Mouse (Mus musculus): ENCODE measurements around the gene Scamp1.

Scamp1 gene

DNA sequence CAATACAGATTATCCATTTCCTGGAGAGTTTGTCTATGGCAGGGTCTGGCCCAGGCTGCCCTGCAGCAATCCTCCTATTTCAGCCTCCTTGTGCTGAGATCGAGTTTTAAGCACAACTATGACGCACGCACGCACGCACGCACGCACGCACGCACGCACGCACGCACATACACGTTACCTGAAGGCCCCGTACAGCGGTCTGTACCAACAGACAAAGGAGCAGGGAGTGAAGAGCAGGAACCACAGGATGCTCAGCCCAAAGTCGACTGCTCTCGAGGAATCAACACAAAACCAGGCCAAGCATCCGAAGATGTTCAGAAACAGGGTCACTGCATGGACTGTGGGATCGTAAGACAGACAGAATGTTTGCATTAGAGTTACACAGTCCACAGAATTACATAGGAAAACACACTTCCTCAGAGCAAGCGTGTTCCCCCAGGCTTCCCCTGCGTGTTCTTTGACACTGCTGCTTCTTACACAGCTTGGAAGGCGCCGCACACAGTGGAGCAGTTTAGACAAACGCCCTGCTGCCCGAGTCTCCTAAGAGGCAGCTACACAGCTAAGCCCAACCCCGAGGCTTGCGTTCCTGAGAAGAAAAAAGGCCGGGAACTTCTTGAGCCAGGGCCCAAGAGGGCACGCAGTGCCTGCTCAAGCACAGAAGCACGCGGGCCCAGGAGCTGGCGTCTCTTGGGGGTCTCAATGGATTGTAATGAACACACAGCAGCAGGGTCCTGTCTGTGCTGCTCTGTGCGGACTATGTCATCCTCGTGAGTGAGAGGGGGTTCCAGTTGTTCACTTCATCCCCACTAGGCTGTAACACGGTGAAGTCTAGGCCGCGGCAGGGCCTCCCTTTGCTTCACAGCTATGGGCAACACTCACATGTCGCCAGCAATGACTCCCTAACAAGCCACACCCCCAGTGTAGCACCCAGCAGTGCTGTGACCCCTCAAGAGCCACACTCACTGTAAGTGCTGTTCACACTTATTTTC, 60.6 kb downstream of the Scamp1 start:
- no peak for DNase-seq (ENCODE audit: low read depth, low spot score)

DNA sequence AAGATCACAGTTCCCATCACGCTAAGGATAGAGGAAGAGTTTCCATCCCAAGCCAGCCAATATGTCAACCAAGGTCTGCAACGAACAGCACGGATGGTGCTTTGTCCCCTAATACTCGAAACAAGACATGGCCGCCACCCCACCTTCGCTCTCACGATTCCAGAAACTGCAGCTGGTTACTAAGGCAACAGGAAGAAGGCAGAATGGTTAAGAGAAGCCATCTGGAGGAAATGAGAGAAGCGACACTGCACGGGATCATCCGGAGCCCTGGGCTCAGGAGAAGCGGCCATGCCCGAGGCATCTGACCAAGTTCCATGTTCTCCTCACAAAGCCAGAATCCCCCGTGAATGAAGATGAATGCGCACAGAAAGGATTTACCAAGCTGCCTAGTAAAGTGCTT, 62.0 kb downstream of the Scamp1 start:
- no peak for DNase-seq (ENCODE audit: low read depth, low spot score)

DNA sequence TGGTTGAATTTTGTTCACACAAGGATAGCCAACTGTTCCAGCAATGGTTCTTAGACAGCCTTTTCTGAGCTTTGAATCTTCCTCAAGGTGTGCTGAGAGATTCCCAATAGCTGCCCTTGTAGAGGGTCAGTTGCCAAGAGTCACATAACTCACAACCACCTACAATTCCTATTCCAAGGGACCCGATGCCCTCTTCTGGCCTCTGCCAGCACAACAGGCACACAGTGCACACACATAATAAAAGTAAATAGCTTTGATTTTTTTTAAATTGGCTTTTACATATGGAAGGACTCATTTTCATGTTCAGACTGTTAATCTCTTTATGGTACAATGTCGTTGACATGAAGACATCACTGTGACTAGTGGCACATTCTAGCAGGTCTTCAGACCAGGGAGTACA, 72.9 kb downstream of the Scamp1 start:
- DNase-seq (ENCODE audit: low read depth, low spot score): no peak

DNA sequence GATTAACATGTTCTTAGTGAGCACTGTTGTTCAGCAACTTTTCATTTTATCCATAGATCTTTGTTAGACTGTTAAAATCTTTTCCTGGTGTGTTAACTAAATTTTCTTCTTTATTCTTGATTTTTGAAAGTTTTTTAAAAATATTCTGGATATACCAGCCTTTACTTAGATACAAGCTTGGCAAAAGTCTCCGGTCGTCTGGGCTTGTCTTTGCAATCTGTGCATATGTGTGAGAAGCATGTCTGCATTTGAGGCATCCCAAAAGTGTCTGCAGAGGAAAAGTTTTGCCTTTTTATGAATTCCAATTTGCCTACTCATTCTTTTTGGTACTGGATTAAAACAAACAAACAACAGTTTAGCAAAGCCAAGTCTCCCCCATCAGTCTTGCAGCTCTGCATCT, 73.5 kb downstream of the Scamp1 start:
- no peak for DNase-seq (ENCODE audit: low read depth, low spot score)

DNA sequence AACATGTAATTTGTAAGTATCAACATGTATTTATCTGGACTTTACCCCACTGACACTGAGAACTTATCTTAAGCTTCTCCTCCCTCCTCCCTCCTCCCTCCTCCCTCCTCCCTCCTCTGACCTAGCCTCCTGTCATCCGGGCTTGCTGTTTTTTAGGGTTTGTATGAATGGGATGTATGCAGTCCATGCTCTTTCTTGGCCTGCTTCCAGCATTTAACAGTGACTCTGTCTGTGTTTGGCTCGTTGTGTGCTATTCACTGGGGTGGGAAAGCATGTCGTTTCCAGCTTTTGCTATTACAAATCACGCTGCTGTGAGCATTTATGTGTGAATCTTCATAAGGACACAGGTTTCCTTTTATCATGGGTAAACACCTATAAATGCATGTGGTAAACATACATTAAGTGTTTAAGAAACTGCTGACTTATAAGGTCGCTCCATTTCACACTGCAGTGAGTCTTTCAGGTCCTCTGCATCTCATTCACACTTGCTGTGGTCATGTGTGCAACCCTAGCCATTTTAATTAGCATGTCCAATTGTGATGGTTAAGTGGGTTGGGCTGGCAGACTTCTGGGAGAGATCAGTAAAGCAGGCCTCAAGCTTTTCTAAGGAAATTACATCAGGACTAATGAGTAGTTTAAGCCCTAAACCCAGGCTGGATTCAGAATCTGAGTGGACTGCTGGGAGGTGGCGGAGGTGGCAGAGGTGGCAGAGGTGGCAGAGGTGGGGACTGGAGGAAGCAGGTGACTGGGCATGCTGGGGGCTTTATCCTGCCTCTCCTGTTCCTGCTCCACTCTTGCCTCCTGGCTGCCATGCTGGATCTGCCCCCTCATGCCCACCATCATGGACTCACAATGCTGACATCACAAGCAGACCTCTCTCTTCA, 74.2 kb downstream of the Scamp1 start:
- no peak for DNase-seq (ENCODE audit: low read depth, low spot score)

DNA sequence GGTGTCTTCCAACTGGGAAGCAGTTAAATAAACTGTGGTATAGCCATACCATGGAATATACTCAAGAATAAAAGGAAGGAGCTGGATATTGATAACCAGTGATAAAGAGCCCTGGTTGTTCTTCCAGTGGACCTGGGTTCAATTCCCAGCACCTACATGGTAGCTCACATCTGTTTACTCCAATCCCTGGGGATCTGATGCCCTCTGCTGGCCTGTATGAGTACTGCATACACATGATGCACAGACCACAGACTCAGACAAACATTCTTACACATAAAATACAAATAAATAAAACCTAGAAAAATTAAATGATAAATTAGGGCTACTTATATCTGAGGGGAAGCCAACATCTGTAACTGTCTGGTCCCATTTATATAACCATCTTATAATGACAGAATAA, 76.8 kb downstream of the Scamp1 start:
- DNase-seq (ENCODE audit: low read depth, low spot score): no peak

DNA sequence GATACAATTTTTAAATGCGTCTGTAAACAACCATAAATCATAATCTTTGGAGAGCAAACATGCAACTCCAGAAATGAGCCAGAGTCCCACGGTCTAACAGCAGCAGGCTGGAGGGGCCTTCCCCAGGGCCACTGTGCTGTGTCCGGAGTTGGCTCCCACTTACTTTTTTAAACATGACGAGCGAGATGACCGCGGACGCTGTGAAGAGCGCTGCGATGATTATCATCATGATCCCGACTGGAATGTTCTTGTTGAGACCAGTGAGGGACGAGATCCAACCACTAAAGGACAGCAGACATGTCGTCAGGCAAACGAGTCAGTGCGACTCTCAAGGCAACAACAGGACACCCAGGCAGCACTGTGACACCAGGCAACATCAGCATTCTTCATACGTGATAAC, 77.7 kb downstream of the Scamp1 start:
- DNase-seq (ENCODE audit: low read depth, low spot score): no peak

DNA sequence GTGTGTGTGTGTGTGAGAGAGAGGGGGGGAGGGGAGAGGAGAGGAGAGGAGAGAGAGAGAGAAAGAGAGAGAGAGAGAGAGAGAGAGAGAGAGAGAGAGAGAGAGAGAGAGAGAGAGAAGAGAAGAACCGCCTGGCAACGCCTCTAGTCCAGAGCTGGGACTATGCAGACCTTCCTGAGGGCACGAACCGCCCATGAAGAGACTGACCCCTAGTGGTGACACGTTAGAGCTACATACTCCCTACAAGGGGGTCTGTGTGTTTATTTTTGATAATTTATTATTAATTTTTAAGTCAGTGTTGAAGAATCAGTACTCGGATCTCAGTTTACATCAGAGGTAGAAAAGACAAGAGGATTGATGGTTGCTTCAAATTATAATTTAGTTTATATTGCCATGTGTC, 80.4 kb downstream of the Scamp1 start:
- no peak for DNase-seq (ENCODE audit: low read depth, low spot score)

DNA sequence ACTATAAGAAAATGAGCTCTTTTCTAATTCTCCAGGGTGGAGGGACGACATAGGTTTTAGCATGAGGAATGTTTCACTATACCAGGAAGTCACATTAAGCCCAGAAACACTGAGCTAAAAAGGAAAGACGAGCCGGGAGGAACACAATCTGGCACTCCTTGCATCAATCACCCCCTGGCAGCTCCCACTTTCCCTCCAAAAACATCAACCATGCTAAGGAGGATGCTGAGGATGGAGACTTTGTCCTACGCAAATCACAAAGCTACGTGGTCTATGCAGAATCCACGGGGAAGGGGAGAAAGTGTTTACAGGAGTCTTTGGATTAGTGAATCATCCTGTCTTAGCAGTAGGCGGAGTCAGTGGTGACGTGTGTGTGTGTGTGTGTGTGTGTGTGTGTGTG, 85.8 kb downstream of the Scamp1 start:
- DNase-seq (ENCODE audit: low read depth, low spot score): no peak

DNA sequence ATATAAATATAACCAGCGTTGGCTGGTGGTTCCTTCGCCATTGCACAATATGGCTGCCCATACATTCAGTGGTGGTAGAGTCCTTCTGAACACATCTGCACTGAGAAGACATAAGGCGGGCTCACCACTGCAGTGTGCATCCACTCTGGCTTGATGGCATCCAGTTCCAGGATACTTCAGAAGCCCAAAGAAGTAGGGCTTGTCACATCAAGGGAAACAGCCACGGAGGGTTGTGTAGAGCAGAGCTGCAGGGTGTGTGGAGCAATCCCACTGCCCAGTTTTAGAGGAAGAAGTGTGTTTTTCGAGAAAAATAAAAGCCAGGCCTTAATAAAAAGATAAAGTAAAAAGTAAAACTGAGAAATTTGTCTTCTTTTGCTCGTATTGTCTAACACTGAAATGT, 87.0 kb downstream of the Scamp1 start:
- DNase-seq (ENCODE audit: low read depth, low spot score): no peak

DNA sequence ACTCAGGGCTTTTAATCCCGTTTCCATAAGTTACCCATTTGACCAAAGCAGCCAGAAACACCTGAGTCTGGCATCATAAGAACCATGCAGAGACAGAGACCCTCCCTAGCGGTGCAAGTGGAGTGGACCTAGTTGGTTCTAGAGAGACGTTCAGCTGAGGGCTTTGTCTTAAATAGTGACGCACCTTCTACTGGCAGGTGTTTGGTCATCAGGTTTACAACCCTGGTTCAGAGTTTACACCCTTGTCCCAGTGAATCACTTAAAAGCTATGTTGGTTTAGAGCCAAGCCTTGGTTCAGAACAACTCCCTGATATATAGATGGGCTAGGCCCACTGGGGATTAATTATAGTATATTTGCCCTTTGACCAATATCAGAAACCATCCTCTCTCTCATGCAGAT, 92.4 kb downstream of the Scamp1 start:
- DNase-seq (ENCODE audit: low read depth, low spot score): no peak

DNA sequence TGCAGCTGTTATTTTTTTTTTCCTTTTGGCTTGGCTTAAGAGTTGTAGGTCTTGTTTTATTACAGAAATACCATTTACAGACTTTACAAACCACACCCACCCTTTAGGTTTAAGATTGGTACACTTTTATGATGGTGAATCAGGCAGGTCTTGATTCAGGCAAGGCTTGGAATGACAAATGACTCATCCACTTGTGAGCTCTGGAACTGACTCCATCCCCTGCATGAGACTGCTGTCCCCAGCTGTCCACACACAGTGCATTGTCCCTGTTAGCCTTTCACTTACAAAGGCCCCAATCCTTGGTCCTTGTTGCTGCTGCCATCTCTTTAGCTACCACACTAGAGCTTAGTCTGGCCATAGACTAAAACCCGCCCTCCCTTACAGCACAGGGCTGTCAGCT, 95.3 kb downstream of the Scamp1 start:
- no peak for DNase-seq (ENCODE audit: low read depth, low spot score)

DNA sequence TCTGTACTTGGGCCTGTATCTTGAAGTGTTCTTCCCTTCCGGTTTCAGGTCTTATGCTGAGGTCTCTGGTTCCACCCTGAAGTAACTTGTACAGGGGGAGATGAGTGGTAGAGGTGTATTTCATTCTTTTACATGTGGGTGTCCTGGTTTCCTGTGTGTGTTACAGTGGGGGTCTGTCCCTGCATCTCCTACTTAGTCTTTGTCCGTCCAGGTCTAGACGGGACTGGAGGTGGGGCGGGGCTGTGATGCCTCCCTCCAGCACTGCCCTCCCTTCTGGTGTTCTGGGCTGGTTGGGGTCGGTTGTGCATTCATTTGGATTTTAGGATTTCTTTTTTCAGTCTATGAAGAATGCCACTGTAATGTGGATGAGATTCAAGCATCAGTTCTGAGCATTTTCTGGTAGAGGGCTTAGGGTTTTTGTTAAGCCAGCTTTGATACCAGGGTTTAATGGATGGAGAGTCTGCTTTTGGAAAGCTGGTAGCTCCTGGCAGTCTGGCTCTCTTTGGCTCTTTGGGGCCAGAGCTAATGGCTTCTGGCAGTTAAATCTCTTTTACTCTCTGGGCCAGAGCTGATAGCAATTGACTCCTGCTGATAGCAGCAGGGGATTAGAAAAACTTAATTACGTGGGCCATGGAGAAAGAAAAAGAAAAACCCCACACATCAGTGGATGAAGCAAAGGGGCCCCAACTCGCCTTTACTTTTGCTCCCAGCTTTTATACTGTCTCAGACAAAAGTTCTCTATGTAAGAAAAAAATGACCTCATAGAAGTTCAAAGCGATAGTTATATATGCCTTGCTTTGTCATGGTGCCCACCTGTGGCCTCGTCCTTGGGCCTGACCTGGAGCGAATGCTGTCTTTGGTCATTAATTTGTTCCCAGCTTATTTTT, 97.2 kb downstream of the Scamp1 start:
- DNase-seq (ENCODE audit: low read depth, low spot score): no peak

DNA sequence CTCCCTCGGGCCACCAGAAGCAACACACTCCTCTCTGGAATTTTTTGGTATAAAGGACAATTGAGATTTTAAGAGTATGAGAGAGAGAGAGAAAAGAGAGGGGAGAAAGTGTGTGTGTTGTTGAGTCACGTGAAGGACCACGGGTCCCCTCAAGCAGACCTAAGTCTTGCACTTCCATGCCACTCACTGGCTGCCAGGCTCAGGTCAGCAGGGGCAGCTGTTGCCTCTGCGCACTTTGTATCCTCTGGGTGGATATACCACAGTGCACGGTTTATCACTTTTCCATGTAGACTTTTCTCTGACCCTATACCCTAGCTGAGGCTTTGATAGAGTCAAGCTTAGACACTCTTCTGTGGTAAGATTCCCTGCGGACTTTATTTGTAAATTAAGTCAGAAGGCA, 100.0 kb downstream of the Scamp1 start:
- no peak for DNase-seq (ENCODE audit: low read depth, low spot score)

DNA sequence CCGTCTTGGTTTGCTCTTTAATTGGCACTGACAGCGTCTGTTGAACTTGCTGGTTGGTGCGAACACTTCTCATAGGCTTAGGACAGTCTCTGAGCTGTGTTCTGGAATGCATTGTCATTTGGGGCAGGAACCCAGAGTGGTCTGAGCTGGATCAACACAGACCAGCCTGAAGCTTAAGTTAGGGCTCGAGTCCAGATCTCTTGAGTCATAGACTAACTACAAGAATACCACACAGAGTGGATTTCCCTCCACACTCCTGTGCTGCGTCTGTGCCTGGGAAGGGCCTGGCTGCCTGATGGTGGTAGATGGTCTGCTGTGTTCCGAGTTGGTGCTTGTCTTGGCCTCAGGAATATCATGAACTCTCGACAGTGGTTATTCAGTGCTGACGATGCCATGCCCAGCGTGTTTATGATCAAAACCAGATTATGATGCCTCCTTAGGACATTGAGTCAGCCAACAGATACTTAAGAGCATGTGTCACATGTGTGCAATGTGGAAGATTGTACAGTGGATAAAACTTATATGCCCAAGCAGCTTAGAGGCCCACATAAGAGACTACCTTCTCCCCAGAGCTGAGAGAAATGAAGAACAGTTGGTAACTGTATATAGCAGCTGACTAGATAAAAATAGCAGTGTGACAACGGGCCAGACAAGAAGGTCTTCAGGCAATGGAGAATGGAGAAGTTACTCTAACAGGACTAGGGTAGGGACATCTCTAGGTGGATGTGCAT, 100.8 kb downstream of the Scamp1 start:
- DNase-seq (ENCODE audit: low read depth, low spot score): no peak

DNA sequence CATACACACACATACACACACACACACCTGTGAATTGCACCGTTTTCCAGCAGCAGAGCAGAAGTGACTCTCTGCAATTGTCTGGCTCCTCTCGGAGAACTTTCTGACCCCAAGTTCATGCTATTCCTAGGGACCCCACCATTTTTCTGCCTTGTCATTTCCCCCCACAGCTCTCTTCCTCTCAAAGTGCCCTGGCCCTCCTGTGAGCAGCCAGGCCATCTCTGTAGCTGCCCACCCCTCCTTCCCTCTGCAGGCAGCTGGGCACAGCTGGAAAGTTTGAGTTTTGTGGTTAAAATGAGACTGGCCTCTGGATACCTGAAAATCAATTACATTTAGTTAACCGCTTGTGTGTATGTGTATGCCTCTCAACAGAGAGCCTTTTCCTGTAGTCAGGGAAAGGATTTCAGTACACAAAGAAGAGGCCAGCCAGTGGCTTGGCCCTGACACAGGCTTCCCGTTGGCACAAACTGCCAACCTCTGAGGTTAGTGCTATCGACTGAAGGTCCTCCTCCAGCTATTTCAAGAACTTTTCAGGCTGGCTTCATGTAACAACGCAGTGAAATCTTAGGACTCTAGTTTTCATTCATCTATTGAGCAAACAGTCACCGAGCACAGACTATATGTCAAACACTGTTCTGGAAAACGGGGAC, 102.2 kb downstream of the Scamp1 start:
- no peak for DNase-seq (ENCODE audit: low read depth, low spot score)

DNA sequence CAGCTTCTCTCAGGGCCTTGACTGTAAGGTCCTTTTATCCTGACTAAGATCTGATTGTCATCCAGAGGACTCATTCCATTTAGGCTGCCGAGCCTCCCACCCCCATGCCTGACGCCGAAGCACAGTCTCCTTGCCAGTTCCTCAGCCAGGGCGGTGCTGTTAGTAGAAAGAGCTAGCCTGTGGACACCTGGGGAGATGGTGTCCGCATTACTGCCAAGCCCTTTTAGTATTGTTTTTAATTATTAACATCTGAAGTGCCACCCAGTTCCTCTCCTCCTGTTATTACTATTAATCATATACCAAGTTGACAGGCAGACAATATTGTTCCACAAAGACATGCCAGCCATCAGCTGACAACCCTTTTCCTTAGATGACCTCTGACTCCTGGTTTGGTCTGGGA, 103.6 kb downstream of the Scamp1 start:
- DNase-seq (ENCODE audit: low read depth, low spot score): no peak

DNA sequence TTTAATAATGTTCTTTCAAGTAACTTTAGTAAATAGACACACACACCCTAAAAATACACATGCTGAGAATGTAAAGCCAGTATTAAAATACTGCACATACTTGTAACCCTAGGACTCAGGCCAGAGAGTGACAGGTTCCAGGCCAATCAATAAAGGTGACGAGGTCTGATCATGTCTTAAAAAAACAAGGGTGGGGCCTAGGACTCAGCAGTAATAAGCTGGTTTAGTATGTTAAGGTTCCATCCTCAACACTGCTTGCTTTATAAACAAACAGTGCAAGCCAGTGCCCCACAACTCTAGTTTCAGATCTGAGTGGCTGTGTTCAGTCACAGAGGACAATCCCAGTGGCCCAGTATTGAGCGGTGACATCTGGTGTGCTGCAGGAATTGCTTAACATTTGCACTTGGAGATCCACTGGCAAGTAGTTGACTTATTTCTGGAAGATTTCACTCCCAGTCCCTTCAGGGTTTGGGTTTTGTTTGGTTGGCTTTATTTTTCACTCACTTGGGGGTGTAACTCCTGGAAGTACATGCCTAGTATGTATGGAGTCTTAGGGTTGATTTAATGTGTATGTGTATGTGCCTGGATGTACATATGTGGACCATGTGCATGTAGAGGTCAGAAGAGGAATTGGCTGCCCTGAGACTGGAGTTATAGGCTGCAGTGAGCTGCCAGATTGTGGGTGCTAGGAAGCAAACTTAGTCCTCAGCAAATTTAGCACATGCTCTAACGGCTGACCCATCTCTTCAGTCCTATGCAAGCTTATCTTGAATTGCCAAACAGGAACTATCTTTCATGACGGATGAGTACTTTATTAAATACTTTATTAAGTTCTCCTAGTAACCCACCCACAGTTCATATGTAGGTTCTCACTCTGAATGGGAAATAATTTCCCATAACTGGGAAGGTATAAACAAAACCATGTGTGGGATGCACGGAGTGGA, 104.9 kb downstream of the Scamp1 start:
- no peak for DNase-seq (ENCODE audit: low read depth, low spot score)

DNA sequence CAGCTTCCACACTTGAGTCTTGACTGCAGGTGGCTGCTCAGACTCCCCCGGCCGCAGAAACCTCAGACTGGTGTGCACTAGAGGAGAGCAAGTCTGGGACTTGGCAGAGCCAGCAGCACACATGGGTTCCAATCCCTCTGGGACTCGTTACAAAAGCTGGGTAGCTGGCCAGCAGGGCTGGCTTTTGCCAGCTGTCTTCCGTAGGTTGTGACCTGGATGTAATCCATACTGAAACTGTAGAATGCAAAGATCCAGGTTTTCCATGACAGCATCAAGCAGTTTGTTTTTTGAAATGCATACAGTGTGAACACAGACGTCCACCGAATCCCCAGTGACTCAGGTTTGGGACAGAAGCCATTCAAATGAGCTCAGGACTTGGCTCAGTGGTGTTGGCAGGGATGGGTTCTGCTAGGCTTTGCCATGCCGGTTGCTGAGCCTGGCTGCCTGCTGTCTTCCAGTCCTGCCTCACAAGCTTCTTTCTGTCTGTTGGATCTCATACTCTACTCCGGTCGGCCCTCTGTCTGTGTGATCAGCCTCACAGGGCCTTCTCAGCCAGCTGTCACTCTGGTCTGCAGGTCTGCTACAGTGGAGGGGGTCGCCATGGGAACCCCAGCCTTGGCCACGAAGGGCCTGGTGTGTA, 107.1 kb downstream of the Scamp1 start:
- DNase-seq (ENCODE audit: low read depth, low spot score): no peak
